Mouse (Mus musculus) liver, adult (tissue): ENCODE results near the gene Rreb1.

Source experiments
- GATA4 ChIP-seq: IDR thresholded peaks from 2 replicates; pipeline ENCODE4 v1.6.1; 2014; ENCODE audit warnings: mild to moderate bottlenecking, low read length; ENCODE audit not compliant: insufficient replicate concordance

The Rreb1 gene

GRCm38 (mm10) chr13:37830256-37830655, 52.1 kb downstream of the Rreb1 start:
- TF ChIP-seq GATA4: no peak

DNA sequence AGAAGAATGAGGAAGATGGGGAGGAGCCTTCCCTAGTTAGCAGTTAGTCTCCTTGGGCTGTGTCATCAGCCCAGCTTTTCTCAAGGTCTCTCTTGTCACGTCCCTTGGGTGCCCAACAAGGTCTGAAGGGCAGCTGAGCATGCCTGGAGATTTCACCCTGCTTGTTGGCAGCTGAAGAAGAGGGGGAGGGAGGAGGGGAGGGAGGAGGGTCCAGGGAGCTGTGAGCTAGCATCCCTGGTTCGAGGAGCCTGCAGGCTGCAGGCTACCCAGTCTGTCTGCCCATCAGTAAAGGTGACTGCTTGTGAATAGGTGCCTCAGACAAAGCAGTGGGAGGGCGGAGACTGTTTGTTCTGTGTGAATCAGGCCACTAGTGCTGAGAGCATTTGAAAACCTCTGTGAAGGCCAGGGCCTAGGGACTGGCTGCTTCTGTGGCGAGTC, 52.7 kb downstream of the Rreb1 start:
- no peak for TF ChIP-seq GATA4

DNA sequence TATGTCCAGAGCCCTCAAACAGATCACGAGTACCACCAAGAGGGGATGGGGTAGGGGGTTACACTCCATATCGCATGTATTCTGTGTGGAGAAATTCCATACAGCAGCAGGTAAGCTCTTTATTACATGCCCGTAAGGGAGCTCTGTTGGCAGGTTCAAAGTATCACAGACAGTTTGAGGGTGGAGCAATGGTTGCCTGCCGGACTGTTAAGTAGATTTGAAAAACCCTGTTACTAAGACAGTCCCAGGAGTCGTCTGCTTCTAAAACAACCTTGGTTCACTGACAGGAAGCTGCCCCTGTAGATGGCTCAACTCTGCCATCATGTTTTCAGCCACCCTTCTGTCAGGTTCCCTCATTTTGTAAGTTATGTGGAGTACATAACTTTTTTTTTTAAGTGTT, 54.3 kb downstream of the Rreb1 start:
- TF ChIP-seq GATA4: no peak

GRCm38 (mm10) chr13:37833500-37833899, 55.3 kb downstream of the Rreb1 start:
- TF ChIP-seq GATA4: no peak

- no peak for TF ChIP-seq GATA4
Measured at GRCm38 (mm10) chr13:37835296-37835695, 57.1 kb downstream of the Rreb1 start.

- no peak for TF ChIP-seq GATA4
Measured at GRCm38 (mm10) chr13:37837372-37837771, 59.2 kb downstream of the Rreb1 start.

- no peak for TF ChIP-seq GATA4
Measured at GRCm38 (mm10) chr13:37838260-37839183, 60.3 kb downstream of the Rreb1 start.

DNA sequence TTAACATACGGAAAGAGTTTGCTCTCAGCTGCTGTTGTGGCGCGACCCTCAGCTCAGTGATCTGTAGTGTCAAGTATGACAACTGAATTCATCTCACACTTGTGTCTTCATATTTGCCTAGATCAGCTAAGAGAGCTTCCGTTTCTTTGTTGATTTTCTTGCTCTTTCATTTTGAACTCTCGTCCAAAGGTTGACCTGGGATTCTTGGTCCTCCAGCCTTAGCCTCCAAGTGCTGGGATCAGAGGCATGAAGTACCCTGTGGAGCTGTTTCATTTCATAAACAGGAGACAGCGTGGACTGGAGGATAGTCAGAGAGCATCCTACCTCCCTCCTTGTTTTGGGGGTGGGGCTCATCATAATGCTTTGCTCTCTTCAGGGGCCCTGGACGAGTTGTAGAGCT, 65.0 kb downstream of the Rreb1 start:
- no peak for TF ChIP-seq GATA4

DNA sequence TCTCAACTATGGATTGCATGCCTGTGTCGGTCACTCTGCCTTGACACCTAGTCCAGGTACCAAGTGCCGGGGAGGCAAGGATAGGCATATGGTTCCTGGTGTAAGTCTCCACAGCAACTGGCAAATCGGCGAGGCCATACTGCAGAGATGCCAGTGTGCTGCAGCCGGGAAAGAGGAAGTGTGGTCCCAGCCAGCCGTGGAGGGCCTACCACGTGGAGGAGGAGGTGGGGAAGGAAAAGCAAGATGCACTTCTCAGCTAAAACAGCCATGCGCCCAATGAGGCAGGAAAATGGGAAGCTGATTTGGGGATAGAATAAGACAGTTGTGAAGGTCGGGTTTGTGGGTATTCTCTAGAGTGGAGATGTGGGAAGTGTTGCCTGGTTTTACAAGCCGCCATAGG, 65.6 kb downstream of the Rreb1 start:
- TF ChIP-seq GATA4: no peak

GRCm38 (mm10) chr13:37845156-37845555, 67.0 kb downstream of the Rreb1 start:
- TF ChIP-seq GATA4: no peak

DNA sequence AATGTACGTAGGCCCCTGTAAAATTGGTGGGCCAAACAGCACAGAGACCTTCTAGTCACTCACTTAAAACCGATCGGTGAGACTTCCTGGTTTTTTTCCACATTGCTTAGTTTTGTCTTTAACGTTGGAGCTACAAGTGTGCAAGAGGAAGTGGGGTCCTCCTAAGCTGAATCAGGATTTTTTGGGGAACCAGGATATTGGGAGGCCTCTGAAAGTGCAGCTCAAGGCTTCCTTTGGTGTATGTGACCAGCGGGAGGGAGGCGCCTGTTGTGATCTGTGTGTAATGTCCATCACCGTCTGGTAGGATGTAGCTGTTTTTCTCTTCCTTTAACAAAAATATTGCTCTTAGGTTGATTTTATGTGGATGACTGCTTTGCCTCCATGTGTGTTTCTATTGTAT, 67.4 kb downstream of the Rreb1 start:
- TF ChIP-seq GATA4: no peak

DNA sequence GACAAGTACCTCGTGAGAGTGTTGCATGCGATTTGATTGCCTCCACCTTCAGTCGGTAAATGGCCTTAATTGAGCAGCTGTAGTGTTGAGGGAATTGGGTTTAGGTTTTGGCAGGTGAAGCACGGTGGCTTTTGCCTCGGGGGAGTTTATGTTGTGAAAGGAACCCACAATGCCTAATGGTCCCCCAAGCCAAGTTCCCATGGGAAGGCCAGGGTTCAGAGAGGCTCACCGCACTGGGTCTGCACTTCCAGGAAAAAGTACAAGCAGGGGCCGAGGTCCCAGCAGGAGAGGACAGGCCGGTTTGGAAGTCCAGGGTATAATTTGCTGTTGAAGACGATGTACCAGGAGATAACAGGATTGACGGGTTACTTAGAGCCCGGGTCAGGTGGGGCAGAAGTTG, 68.3 kb downstream of the Rreb1 start:
- no peak for TF ChIP-seq GATA4

GRCm38 (mm10) chr13:37846962-37847570, 68.9 kb downstream of the Rreb1 start:
- TF ChIP-seq GATA4: no peak

- TF ChIP-seq GATA4: no peak
Measured at GRCm38 (mm10) chr13:37847601-37848358, 69.6 kb downstream of the Rreb1 start.

DNA sequence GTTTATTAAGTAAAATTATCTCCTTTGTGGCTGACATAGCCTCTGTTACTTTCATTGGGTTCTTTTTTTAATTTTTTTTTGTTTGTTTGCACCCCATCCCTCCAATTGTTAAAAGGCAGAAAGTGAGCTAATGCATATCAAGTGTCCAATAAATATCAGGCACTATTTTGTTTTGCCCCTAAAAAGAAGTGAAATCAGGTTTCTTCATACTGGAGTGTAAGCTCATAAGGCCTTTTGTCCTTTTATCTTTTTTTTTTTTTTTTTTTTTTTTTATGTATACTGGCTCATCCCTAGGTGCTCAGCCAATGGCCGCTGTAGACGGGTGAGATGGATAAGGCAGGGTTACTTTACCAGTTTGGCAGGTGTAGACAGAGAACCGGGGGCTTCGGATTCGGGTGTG, 70.2 kb downstream of the Rreb1 start:
- no peak for TF ChIP-seq GATA4

GRCm38 (mm10) chr13:37851617-37852016, 73.4 kb downstream of the Rreb1 start:
- no peak for TF ChIP-seq GATA4

DNA sequence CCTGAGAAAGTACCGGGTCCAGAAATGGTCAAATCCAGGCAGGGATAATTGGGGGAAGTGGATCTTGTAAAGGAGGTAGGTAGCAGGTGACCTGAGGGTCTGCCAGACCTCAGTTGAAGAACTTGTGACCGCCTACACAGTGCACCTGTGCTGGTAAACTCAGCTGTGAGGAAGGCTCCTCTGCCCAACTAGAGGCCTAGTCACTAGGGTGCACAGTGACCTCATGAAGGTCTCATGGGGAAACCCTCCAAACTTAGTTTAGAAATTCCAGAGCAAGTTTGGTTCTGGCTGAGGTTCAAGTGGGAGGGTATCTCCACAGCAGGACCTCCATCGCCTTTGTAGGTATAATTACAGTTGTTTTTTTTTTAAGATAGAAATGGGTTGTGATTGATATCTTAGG, 74.7 kb downstream of the Rreb1 start:
- no peak for TF ChIP-seq GATA4
